Mouse (Mus musculus): Measurements from ENCODE around the gene Tpx2.

DNA sequence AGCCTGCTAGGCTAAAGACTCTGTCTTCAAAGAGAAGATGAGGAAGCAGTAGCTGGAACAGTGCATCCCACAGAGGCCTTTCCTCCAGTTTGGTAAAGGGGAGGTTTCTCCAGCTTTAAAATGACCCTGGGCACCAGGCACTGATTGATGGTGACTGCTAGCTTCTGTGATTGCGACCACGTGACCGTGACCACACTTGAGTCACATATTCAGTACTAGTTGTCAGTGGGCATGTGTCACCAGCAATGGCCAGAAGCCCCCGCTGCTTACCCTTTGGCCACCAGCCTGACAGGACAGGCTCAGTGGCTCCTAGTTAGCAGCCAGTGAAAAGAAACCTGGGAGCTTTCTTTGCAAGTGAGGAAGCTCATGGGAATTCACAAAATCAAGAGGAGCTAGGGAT is 55.8 kb downstream of the Tpx2 start:
- no peak for TF ChIP-seq CTCF (IDR thresholded peaks at IDR 0.05; ENCODE audit: borderline replicate concordance, extremely low read depth, insufficient read depth, insufficient read length)
- no peak for TF ChIP-seq POLR2A (IDR thresholded peaks at IDR 0.05; ENCODE audit: borderline replicate concordance, extremely low read depth, insufficient read depth, insufficient read length, poor library complexity, severe bottlenecking)

All from brain, embryonic 14.5 days (tissue).